Mouse (Mus musculus): Measurements from ENCODE around the gene Vmn1r26.
"Not testable (repeated sequence)": the region's sequence is repeated elsewhere in the genome, so short reads cannot be mapped to it uniquely, and the experiment has no call there.

Vmn1r26 gene

GRCm38 (mm10) chr6:58015059-58015458, at the start of gene Vmn1r26:
Gene Vmn1r26, minus strand, starts transcription at chr6:58015159.
- no peak for DNase-seq (ENCODE audit: extremely low spot score, low read depth, low spot score)

GRCm38 (mm10) chr6:58044025-58044424, 29.1 kb upstream of the Vmn1r26 start:
- DNase-seq (ENCODE audit: extremely low spot score, low read depth, low spot score) = no peak

GRCm38 (mm10) chr6:58017478-58017877, 2.5 kb upstream of the Vmn1r26 start:
- not testable (repeated sequence) for DNase-seq (ENCODE audit: extremely low spot score, low read depth, low spot score)

GRCm38 (mm10) chr6:57980710-57981109, 34.2 kb downstream of the Vmn1r26 start, which contains the start of gene Vmn1r25:
Gene Vmn1r25, minus strand, starts transcription at chr6:57980810.
- no peak for DNase-seq (ENCODE audit: extremely low spot score, low read depth, low spot score)

GRCm38 (mm10) chr6:57961403-57961802, 53.6 kb downstream of the Vmn1r26 start, which contains the start of gene Vmn1r24:
Gene Vmn1r24, minus strand, starts transcription at chr6:57961503.
- DNase-seq (ENCODE audit: extremely low spot score, low read depth, low spot score) = not testable (repeated sequence)
